Mouse (Mus musculus) heart, postnatal 0 days (tissue): ENCODE data around the gene 2310022B05Rik.

ENCODE experiments used
- CTCF ChIP-seq: IDR thresholded peaks from 2 replicates; pipeline ENCODE4 v1.5.1; 2016; ENCODE audit warnings: antibody characterized with exemption, control low read depth, low read depth
- EP300 ChIP-seq: IDR thresholded peaks from 2 replicates; pipeline ENCODE4 v1.6.1; 2016; ENCODE audit warnings: antibody characterized with exemption, low read depth

GRCm38 (mm10) chr8:124618252-124618651 is 44.9 kb downstream of the 2310022B05Rik start:
- TF ChIP-seq CTCF, result no peak
- TF ChIP-seq EP300, result no peak
